Mouse (Mus musculus) MEL (cell line): ENCODE measurements at regions not wholly inside any gene's neighbourhood (a gene's known extent, or its start where the extent isn't known, plus 50 kb on each side); places are given as distances from the start of the nearest gene placed in this dataset.

Experiments used
- DNase-seq: peaks from one replicate; pipeline ENCODE4 v3.0.0; 2011; ENCODE audit warnings: low read depth, low spot score
- H3K27ac ChIP-seq: 2 replicates; pipeline ENCODE4 v1.5.1; 2012; ENCODE audit warnings: low read depth, mild to moderate bottlenecking, control low read depth, low read length, moderate library complexity; ENCODE audit not compliant: control insufficient read depth
- H3K27me3 ChIP-seq, 2 experiments: fragments of 150-350 bp in 1 of 2; sonication (generic) in 1 of 2; 2 replicates each; pipeline ENCODE4 v1.6.1; 2012; ENCODE audit warnings: low read length in 2 of 2, mild to moderate bottlenecking in 2 of 2, improper control_type of control experiment in 1 of 2, moderate library complexity in 1 of 2; ENCODE audit not compliant: insufficient read depth in 2 of 2, control insufficient read depth in 1 of 2
- H3K36me3 ChIP-seq, 2 experiments: 2 replicates each; pipeline ENCODE4 v1.6.1; 2012 to 2014; ENCODE audit warnings: low read length in 2 of 2, improper control_type of control experiment in 1 of 2, inconsistent platforms in 1 of 2, mild to moderate bottlenecking in 1 of 2; ENCODE audit not compliant: insufficient read depth in 2 of 2, control insufficient read depth in 1 of 2
- H3K4me1 ChIP-seq, 2 experiments: fragments of 150-350 bp in 1 of 2; sonication (generic) in 1 of 2; 2 replicates each; pipeline ENCODE4 v1.6.1; 2012; ENCODE audit warnings: low read length in 2 of 2, improper control_type of control experiment in 1 of 2, mild to moderate bottlenecking in 1 of 2; ENCODE audit not compliant: insufficient read depth in 2 of 2, control insufficient read depth in 1 of 2
- H3K4me3 ChIP-seq, 2 experiments: fragments of 150-350 bp in 1 of 2; sonication (generic) in 1 of 2; 2 replicates each; pipeline ENCODE4 v1.5.1; 2012; ENCODE audit warnings: low read depth in 2 of 2, low read length in 2 of 2, mild to moderate bottlenecking in 2 of 2, moderate library complexity in 2 of 2, control low read depth in 1 of 2, improper control_type of control experiment in 1 of 2; ENCODE audit not compliant: control insufficient read depth in 1 of 2, insufficient read depth in 1 of 2
- H3K79me2 ChIP-seq: 2 replicates; pipeline ENCODE4 v1.6.1; 2012; ENCODE audit warnings: mild to moderate bottlenecking, low read length, moderate library complexity; ENCODE audit not compliant: control insufficient read depth, poor library complexity, insufficient read depth
- H3K9ac ChIP-seq: 2 replicates; pipeline ENCODE4 v1.6.1; 2012; ENCODE audit warnings: low read depth, mild to moderate bottlenecking, control low read depth, low read length, moderate library complexity; ENCODE audit not compliant: control insufficient read depth, poor library complexity, severe bottlenecking
- H3K9me3 ChIP-seq: fragments of 150-350 bp; sonication (generic); replicated peaks from 2 replicates; pipeline ENCODE4 v1.6.1; 2012; ENCODE audit warnings: mild to moderate bottlenecking, low read length, improper control_type of control experiment, moderate library complexity; ENCODE audit not compliant: insufficient read depth
- BHLHE40 ChIP-seq: IDR thresholded peaks from 2 replicates; pipeline ENCODE4 v1.6.1; 2012; ENCODE audit warnings: low read depth, mild to moderate bottlenecking, inconsistent platforms, low read length, improper control_type of control experiment, borderline replicate concordance
- CHD1 ChIP-seq: IDR thresholded peaks from 2 replicates; pipeline ENCODE4 v1.6.1; 2012; ENCODE audit warnings: low read depth, mild to moderate bottlenecking, inconsistent platforms, low read length, improper control_type of control experiment
- CHD2 ChIP-seq: IDR thresholded peaks from 2 replicates; pipeline ENCODE4 v1.6.1; 2011; ENCODE audit warnings: low read length, improper control_type of control experiment
- CTCF ChIP-seq, 3 experiments: IDR thresholded peaks in 2 of 3; conservative IDR thresholded peaks in 1 of 3; 2 replicates each; pipeline ENCODE4 v1.5.1; 2011 to 2012; ENCODE audit warnings: low read length in 3 of 3, low read depth in 2 of 3, mild to moderate bottlenecking in 2 of 3, improper control_type of control experiment in 1 of 3, inconsistent platforms in 1 of 3, mixed read lengths in 1 of 3, moderate library complexity in 1 of 3; ENCODE audit not compliant: control insufficient read depth in 1 of 3, insufficient read depth in 1 of 3, poor library complexity in 1 of 3, severe bottlenecking in 1 of 3
- EP300 ChIP-seq, 2 experiments: IDR thresholded peaks; 2 replicates each; pipeline ENCODE4 v1.6.1; 2011; ENCODE audit warnings: improper control_type of control experiment in 2 of 2, low read length in 2 of 2, low read depth in 1 of 2, mild to moderate bottlenecking in 1 of 2
- ETS1 ChIP-seq: IDR thresholded peaks from 2 replicates; pipeline ENCODE4 v1.6.1; 2012; ENCODE audit warnings: low read depth, mild to moderate bottlenecking, inconsistent platforms, low read length, improper control_type of control experiment, moderate library complexity
- GABPA ChIP-seq: IDR thresholded peaks from 2 replicates; pipeline ENCODE4 v1.6.1; 2012; ENCODE audit warnings: low read depth, mild to moderate bottlenecking, inconsistent platforms, low read length, improper control_type of control experiment, moderate library complexity
- HCFC1 ChIP-seq: IDR thresholded peaks from 2 replicates; pipeline ENCODE4 v1.6.1; 2012; ENCODE audit warnings: low read depth, mild to moderate bottlenecking, inconsistent platforms, low read length, improper control_type of control experiment, moderate library complexity
- MAFK ChIP-seq: IDR thresholded peaks from 2 replicates; pipeline ENCODE4 v1.6.1; 2011; ENCODE audit warnings: low read depth, mild to moderate bottlenecking, low read length, improper control_type of control experiment, borderline replicate concordance
- MAX ChIP-seq: IDR thresholded peaks from 2 replicates; pipeline ENCODE4 v1.6.1; 2011; ENCODE audit warnings: low read length, improper control_type of control experiment
- MEF2A ChIP-seq: IDR thresholded peaks from 2 replicates; pipeline ENCODE4 v1.6.1; 2014; ENCODE audit warnings: low read depth, mild to moderate bottlenecking, inconsistent platforms, low read length, improper control_type of control experiment; ENCODE audit not compliant: poor library complexity, insufficient replicate concordance, severe bottlenecking; ENCODE audit errors: extremely low read depth
- MXI1 ChIP-seq: IDR thresholded peaks from 2 replicates; pipeline ENCODE4 v1.6.1; 2011; ENCODE audit warnings: mild to moderate bottlenecking, low read depth, low read length, improper control_type of control experiment
- MYC ChIP-seq: IDR thresholded peaks from 2 replicates; pipeline ENCODE4 v1.6.1; 2011; ENCODE audit warnings: low read depth, mild to moderate bottlenecking, low read length, improper control_type of control experiment, moderate library complexity
- NRF1 ChIP-seq: IDR thresholded peaks from 2 replicates; pipeline ENCODE4 v1.6.1; 2014; ENCODE audit warnings: low read depth, mild to moderate bottlenecking, inconsistent platforms, low read length, improper control_type of control experiment, moderate library complexity; ENCODE audit not compliant: poor library complexity, insufficient read depth, severe bottlenecking
- POLR2AphosphoS5 ChIP-seq: IDR thresholded peaks from 2 replicates; pipeline ENCODE4 v1.6.1; 2012; ENCODE audit warnings: low read depth, borderline replicate concordance, mild to moderate bottlenecking, inconsistent platforms, low read length, moderate library complexity, mixed read lengths
- RCOR1 ChIP-seq: IDR thresholded peaks from 2 replicates; pipeline ENCODE4 v1.6.1; 2012; ENCODE audit warnings: low read depth, mild to moderate bottlenecking, inconsistent platforms, low read length, improper control_type of control experiment
- SIN3A ChIP-seq: IDR thresholded peaks from 2 replicates; pipeline ENCODE4 v1.6.1; 2012; ENCODE audit warnings: low read length, improper control_type of control experiment, inconsistent platforms
- TAL1 ChIP-seq: IDR thresholded peaks from 2 replicates; pipeline ENCODE4 v1.6.1; 2012; ENCODE audit warnings: mild to moderate bottlenecking, inconsistent platforms, low read length, moderate library complexity, mixed read lengths
- TBP ChIP-seq: IDR thresholded peaks from 2 replicates; pipeline ENCODE4 v1.8.0; 2011; ENCODE audit warnings: low read depth, low read length, improper control_type of control experiment
- TCF12 ChIP-seq: IDR thresholded peaks from 2 replicates; pipeline ENCODE4 v1.6.1; 2014; ENCODE audit warnings: low read depth, mild to moderate bottlenecking, inconsistent platforms, low read length, improper control_type of control experiment, moderate library complexity
- UBTF ChIP-seq: IDR thresholded peaks from 2 replicates; pipeline ENCODE4 v1.6.1; 2012; ENCODE audit warnings: low read depth, mild to moderate bottlenecking, inconsistent platforms, low read length, improper control_type of control experiment, moderate library complexity, borderline replicate concordance; ENCODE audit not compliant: insufficient read depth
- ZKSCAN1 ChIP-seq: IDR thresholded peaks from 2 replicates; pipeline ENCODE4 v1.6.1; 2012; ENCODE audit warnings: low read depth, mild to moderate bottlenecking, inconsistent platforms, low read length, improper control_type of control experiment, moderate library complexity

DNA sequence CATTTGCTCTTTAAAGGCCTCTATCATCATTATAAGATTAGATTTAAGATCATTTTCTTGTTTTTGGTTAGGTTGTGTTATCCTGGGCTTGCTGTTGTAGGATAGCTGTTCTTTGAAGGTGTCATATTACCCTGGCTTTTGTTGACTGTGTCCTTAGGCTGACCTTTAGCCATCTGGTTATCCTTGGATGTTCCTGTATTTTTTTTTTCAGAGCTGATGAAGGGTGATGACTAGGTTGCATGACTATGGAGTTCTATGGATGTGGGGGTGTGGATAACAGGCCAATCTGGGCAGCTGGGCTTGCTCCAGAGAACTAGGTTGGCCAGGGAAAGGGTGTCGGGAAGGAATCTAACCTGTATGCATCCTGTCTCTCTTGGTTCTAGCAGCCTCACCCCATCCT lies 74.2 kb downstream of the Dmrta1 start:
- Histone ChIP-seq H3K36me3 (no peaks in the 10 kb centered on the region), H3K4me1 (no peaks in the 10 kb centered on the region), H3K27ac (no peak overlapping the region), H3K79me2 (no peaks in the 10 kb centered on the region), H3K9ac (no peak overlapping the region), H3K9me3 (no peaks in the 10 kb centered on the region), H3K27me3 (no peaks in the 10 kb centered on the region; a peak in 1 of 4 replicates), H3K4me3 (no peak overlapping the region)
- no peak for DNase-seq
- no peak for TF ChIP-seq CHD2
- no peak for TF ChIP-seq BHLHE40
- no peak for TF ChIP-seq EP300 (IDR thresholded peaks at IDR 0.05; ENCODE audit: low read depth in 1 of 2, low read length in 2 of 2)
- no peak for TF ChIP-seq HCFC1
- TF ChIP-seq UBTF = no peak
- TF ChIP-seq MAFK = no peak
- TF ChIP-seq NRF1 = no peak
- TF ChIP-seq CHD1 = no peak
- TF ChIP-seq ZKSCAN1 = no peak
- TF ChIP-seq MAX = no peak
- TF ChIP-seq RCOR1 = no peak
- TF ChIP-seq TCF12 = no peak
- no peak for TF ChIP-seq MEF2A
- TF ChIP-seq CTCF (IDR thresholded peaks at IDR 0.05 in 2 of 3, conservative IDR thresholded peaks at IDR 0.05 in 1 of 3; ENCODE audit: control insufficient read depth in 1 of 3, insufficient read depth in 1 of 3, low read depth in 2 of 3, low read length in 3 of 3, poor library complexity in 1 of 3, severe bottlenecking in 1 of 3) = no peak
- no peak for TF ChIP-seq SIN3A
- TF ChIP-seq GABPA = no peak
- TF ChIP-seq MXI1 = no peak
- TF ChIP-seq MYC = no peak
- no peak for TF ChIP-seq TBP

DNA sequence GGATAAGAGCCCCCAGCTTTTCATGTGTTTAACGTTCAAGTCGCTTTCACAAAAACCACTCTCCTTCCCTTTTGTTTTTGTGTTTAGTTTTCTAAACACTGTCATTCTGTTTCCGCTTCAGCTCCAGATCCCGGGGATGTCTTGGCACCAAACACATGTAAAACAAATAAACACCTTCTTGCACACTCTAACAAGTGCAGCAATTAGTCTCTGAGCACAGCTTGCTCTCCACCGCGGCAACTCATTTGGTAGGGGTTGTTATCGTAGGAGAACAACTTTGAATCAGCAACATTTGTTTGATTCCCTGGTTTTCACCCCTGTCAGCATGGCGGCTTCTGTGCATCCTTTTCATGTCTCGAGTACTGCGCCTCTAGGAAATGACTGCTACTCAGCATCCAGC lies 97.0 kb downstream of the Dmrta1 start:
- no peak overlapping the region for H3K9ac ChIP-seq
- TF ChIP-seq BHLHE40 (no peak), RCOR1 (no peak), TBP (no peak), TAL1 (no peak), POLR2AphosphoS5 (no peak), CHD1 (no peak), ETS1 (no peak), HCFC1 (no peak)
- no peaks in the 10 kb centered on the region for H3K36me3 ChIP-seq
- no peak for DNase-seq
- no peaks in the 10 kb centered on the region for H3K9me3 ChIP-seq
- H3K27ac ChIP-seq = no peak overlapping the region
- H3K4me1 ChIP-seq = no peaks in the 10 kb centered on the region
- no peak overlapping the region for H3K4me3 ChIP-seq
- H3K27me3 ChIP-seq = no peaks in the 10 kb centered on the region
- H3K79me2 ChIP-seq = no peaks in the 10 kb centered on the region
